Mouse (Mus musculus) embryonic facial prominence, embryonic 10.5 days (tissue): Measurements from ENCODE around the gene Tmem54. TPM values are rescaled to one million over a fixed set of nuclear protein-coding genes. Genes with fewer than 3 reads are reported as not detected.

Experiments used
- DNase-seq: peaks from one replicate; pipeline ENCODE4 v3.0.0-alpha.2; 2017; ENCODE audit warnings: low spot score
- H3K27ac ChIP-seq: fragments of 300-500 bp; sonication (generic); replicated peaks from 2 replicates; pipeline ENCODE4 v1.5.1; 2016; ENCODE audit warnings: mild to moderate bottlenecking
- H3K27me3 ChIP-seq: fragments of 300-500 bp; sonication (generic); replicated peaks from 2 replicates; pipeline ENCODE4 v1.6.1; 2016; ENCODE audit warnings: low read depth, mild to moderate bottlenecking; ENCODE audit not compliant: poor library complexity, severe bottlenecking
- H3K36me3 ChIP-seq: fragments of 300-500 bp; sonication (generic); replicated peaks from 2 replicates; pipeline ENCODE4 v1.6.1; 2016; ENCODE audit warnings: mild to moderate bottlenecking, moderate library complexity
- H3K4me1 ChIP-seq: fragments of 300-500 bp; sonication (generic); 2 replicates; pipeline ENCODE4 v1.6.1; 2016
- H3K4me3 ChIP-seq: fragments of 300-500 bp; sonication (generic); 2 replicates; pipeline ENCODE4 v1.5.1; 2016; ENCODE audit warnings: mild to moderate bottlenecking, moderate library complexity
- H3K9me3 ChIP-seq: fragments of 300-500 bp; sonication (generic); 2 replicates; pipeline ENCODE4 v1.6.1; 2016; ENCODE audit warnings: mild to moderate bottlenecking
- WGBS: fragments of 180-500 bp; shearing (Covaris S2); methylation state at CpG from one replicate; pipeline ENCODE4 v1.1.7; 2016; 5-methylcytosine and 5-hydroxymethylcytosine counted together
- polyA plus RNA-seq: library from polyadenylated mRNA; unstranded; fragments of >200 nt; fragmentation: Nextera tagmentation; extraction: Ambion mirVana; gene quantifications from 2 replicates; pipeline ENCODE4 v1.2.1, GENCODE M21; 2016

The Tmem54 gene
- polyA plus RNA-seq, 1 experiment from 2014 or later: 10.6 TPM

DNA sequence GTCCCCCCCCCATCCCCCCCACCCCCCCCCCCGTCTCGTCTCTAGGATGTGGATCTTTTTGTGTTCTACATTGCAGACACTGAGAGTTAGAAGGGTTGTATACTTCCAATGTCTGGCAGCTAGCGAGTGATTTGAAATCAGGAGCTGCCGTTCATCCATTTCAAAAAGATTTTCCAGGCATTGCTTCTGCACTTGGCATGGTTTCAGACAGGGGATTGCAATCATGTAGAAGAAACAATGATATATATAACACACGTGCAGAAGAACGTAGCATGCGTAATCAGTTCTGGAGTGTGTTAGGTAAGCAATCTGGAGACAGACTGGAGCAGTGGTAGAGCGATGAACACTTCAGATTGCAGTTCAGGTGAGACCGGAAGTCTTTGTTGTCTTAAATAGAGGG, 16.8 kb downstream of the Tmem54 start:
- Histone ChIP-seq H3K4me3 (no peak overlapping the region), H3K36me3 (no peaks in the 10 kb centered on the region), H3K4me1 (peaks cover 36% of the 10 kb centered on the region), H3K27ac (no peak overlapping the region), H3K9me3 (no peaks in the 10 kb centered on the region), H3K27me3 (peaks cover 86% of the 10 kb centered on the region)
- no peak for DNase-seq
- 39% methylated on average over 9 of the region's 9 CpGs for WGBS

DNA sequence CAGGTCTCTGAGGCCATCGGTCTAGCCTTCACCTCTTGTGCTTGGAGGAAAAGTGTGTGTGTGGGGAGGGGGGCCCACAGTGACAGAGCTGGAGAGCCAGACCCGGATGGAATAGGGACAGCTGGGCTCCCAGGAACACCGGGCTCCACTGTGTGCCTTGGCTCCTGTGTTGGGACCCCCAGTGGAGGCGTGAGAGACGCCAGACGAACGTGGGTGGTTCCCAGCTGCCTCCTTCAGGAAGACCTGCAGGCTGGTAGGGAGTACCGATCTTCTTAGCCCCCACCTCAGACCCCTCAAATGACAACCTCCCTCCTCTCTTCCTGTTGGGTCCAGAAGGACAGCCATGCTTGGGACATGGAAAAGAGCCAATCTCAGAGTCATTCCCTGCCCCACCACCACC, 17.4 kb downstream of the Tmem54 start:
- no peaks in the 10 kb centered on the region for H3K9me3 ChIP-seq
- no peak for DNase-seq
- no peak overlapping the region for H3K4me3 ChIP-seq
- 46% methylated on average over 8 of the region's 8 CpGs for WGBS
- H3K27ac ChIP-seq: no peak overlapping the region
- peaks cover 86% of the 10 kb centered on the region for H3K27me3 ChIP-seq
- no peaks in the 10 kb centered on the region for H3K36me3 ChIP-seq
- peaks cover 36% of the 10 kb centered on the region for H3K4me1 ChIP-seq

DNA sequence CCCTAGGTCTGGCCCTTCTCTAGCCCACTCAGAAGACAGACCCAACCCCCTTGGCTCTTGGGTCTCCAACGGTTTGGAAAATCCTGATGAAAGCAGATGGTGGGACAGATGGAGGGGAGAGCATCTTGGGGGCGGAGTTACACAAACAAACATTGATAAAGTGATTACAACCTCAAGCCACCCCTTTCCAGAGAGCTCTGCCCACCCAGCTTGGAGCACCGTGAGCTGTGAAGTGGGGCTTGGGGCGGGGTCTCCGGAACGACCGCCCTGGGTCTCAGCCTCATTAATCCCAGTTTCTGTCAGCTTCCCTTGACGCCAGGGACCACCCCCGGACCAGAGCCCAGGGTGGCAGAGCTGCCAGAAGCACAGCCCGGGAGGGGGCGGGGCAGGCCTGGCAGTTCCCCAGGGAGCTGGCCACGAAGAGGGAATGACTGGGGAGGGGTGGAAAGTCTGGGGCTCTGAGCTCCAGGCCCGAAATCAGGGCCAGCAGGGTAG, 19.4 kb downstream of the Tmem54 start:
- DNase-seq: no peak
- H3K4me3 ChIP-seq: peak overlapping the region; percentile 30; the same call in 1 of the 2 replicates
- peaks cover 53% of the 10 kb centered on the region for H3K4me1 ChIP-seq
- H3K27me3 ChIP-seq: peaks cover 80% of the 10 kb centered on the region
- no peaks in the 10 kb centered on the region for H3K9me3 ChIP-seq
- WGBS: 11% methylated on average over 13 of the region's 13 CpGs
- no peaks in the 10 kb centered on the region for H3K36me3 ChIP-seq
- no peak overlapping the region for H3K27ac ChIP-seq

GRCm38 (mm10) chr4:129125736-129126451, 20.5 kb downstream of the Tmem54 start:
- Histone ChIP-seq H3K4me1 (peaks cover 58% of the 10 kb centered on the region), H3K4me3 (peak overlapping the region; percentile 46), H3K27ac (no peak overlapping the region), H3K9me3 (no peaks in the 10 kb centered on the region), H3K27me3 (peaks cover 68% of the 10 kb centered on the region), H3K36me3 (no peaks in the 10 kb centered on the region)
- WGBS: 11% methylated on average over 19 of the region's 19 CpGs
- peak; percentile 42 for DNase-seq

GRCm38 (mm10) chr4:129128582-129129338, 23.4 kb downstream of the Tmem54 start:
- no peak overlapping the region for H3K4me3 ChIP-seq
- H3K27ac ChIP-seq: no peak overlapping the region; the same call in 1 of the 2 replicates
- no peaks in the 10 kb centered on the region for H3K9me3 ChIP-seq
- H3K36me3 ChIP-seq: no peaks in the 10 kb centered on the region
- no peak for DNase-seq
- H3K4me1 ChIP-seq: peaks cover 53% of the 10 kb centered on the region
- peaks cover 55% of the 10 kb centered on the region for H3K27me3 ChIP-seq
- 68% methylated on average over 13 of the region's 13 CpGs for WGBS

DNA sequence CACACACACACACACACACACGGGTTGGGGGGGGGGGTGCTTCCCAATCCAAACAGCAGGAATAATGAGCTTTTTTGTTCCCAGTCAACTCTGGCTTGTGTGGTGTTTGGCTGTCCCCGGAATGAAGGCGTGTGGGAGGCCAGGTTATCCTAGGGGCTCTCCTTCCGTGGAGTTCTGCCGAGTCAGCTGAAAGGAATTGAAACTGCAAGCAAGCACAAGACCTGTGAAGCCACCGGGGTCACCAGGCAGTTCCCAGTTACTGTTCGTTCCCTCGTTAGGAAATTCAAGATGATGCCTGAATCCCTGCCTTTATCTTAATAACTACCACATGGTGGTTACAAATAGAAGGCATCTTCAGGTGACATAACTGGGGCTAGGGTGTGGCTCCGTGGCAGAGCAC, 24.0 kb downstream of the Tmem54 start:
- H3K4me1 ChIP-seq: peaks cover 53% of the 10 kb centered on the region
- peak; percentile 27 for DNase-seq
- no peaks in the 10 kb centered on the region for H3K36me3 ChIP-seq
- H3K9me3 ChIP-seq: no peaks in the 10 kb centered on the region
- 33% methylated on average over 9 of the region's 9 CpGs for WGBS
- H3K27ac ChIP-seq: no peak overlapping the region; the same call in 1 of the 2 replicates
- H3K27me3 ChIP-seq: peaks cover 48% of the 10 kb centered on the region
- H3K4me3 ChIP-seq: no peak overlapping the region

- H3K27me3 ChIP-seq: peaks cover 43% of the 10 kb centered on the region
These were observed 24.8 kb downstream of the Tmem54 start for GRCm38 (mm10) chr4:129130149-129130548.

DNA sequence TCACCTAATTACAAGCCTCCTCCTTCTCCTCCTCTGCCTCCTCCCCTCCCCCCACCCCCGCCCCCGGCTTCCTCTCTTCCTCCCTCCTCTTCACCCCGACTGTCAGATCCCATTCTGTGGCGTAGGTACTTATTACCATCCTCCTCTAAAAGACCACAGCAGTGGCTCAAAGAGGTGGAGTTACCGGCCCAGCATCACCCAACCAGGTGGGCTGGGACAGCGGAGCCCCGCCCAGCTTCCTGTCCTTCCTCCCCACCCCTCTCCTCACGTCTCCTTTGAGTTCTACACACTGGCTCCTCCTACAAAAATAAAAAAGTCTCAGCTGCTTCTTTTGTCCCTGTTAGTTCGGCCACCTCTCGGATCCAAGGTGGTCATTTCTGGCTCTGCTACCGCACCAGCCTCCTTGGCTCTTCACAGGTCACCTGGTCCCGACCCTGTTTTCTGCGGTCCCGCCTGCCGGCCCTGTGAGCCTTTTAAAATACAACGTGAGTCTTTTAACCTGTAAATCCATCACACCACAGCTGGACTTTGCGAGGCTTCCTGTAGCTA, 25.5 kb downstream of the Tmem54 start:
- Histone ChIP-seq H3K4me3 (peak overlapping the region; percentile 54), H3K9me3 (no peaks in the 10 kb centered on the region), H3K27ac (peak overlapping the region; percentile 78), H3K36me3 (no peaks in the 10 kb centered on the region), H3K4me1 (peaks cover 53% of the 10 kb centered on the region), H3K27me3 (peaks cover 43% of the 10 kb centered on the region)
- peak; percentile 81 for DNase-seq
- 3% methylated on average over 17 of the region's 17 CpGs for WGBS

More at GRCm38 (mm10) chr4:129130149-129130548, 24.8 kb downstream of the Tmem54 start:
- H3K4me3 ChIP-seq: peak overlapping the region; percentile 54
- no peaks in the 10 kb centered on the region for H3K9me3 ChIP-seq
- peak; percentile 85 for DNase-seq
- H3K4me1 ChIP-seq: peaks cover 54% of the 10 kb centered on the region
- 1% methylated on average over 8 of the region's 8 CpGs for WGBS
- H3K27ac ChIP-seq: peak overlapping the region; percentile 78
- no peaks in the 10 kb centered on the region for H3K36me3 ChIP-seq

GRCm38 (mm10) chr4:129134799-129135585, 29.6 kb downstream of the Tmem54 start:
- Histone ChIP-seq H3K27me3 (peaks cover 65% of the 10 kb centered on the region), H3K4me1 (peaks cover 48% of the 10 kb centered on the region), H3K27ac (0 out of 2 replicates have a peak overlapping the region, but pooled peaks have one; percentile 52), H3K9me3 (no peaks in the 10 kb centered on the region), H3K36me3 (no peaks in the 10 kb centered on the region), H3K4me3 (peak overlapping the region; percentile 29)
- peak; percentile 92 for DNase-seq
- 12% methylated on average over 15 of the region's 15 CpGs for WGBS

DNA sequence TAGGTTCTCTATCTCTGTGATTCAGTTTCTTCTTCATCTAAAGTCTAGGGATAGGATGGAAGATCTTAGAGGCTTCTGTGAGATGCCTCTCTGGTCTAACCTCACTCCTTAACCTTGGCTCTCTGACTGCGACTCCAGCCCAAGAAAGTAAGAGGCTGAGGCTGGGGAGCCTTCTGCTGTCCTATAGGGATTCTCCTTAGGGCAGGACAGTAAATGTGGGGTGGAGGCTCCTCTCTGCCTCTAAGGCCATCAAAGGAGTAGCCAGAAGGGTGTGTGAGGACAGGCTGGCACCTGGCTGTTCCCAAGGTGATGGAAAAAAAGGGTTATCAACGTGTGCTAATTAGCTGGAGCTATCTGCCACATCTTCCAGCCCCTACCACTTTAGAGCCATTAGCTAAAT, 30.3 kb downstream of the Tmem54 start:
- DNase-seq: no peak
- H3K9me3 ChIP-seq: no peaks in the 10 kb centered on the region
- WGBS: 60% methylated on average over 2 of the region's 2 CpGs
- H3K27ac ChIP-seq: no peak overlapping the region
- H3K4me1 ChIP-seq: peaks cover 42% of the 10 kb centered on the region
- peaks cover 66% of the 10 kb centered on the region for H3K27me3 ChIP-seq
- no peaks in the 10 kb centered on the region for H3K36me3 ChIP-seq
- H3K4me3 ChIP-seq: no peak overlapping the region

- WGBS: 36% methylated on average over 9 of the region's 9 CpGs
- Histone ChIP-seq H3K36me3 (no peaks in the 10 kb centered on the region), H3K4me3 (peak overlapping the region; percentile 70), H3K4me1 (peaks cover 36% of the 10 kb centered on the region), H3K9me3 (no peaks in the 10 kb centered on the region), H3K27me3 (peaks cover 64% of the 10 kb centered on the region), H3K27ac (peak overlapping the region; percentile 71)
- DNase-seq: no peak
These were observed 30.8 kb downstream of the Tmem54 start for GRCm38 (mm10) chr4:129136189-129136578.
